In the genomic region with DNA sequence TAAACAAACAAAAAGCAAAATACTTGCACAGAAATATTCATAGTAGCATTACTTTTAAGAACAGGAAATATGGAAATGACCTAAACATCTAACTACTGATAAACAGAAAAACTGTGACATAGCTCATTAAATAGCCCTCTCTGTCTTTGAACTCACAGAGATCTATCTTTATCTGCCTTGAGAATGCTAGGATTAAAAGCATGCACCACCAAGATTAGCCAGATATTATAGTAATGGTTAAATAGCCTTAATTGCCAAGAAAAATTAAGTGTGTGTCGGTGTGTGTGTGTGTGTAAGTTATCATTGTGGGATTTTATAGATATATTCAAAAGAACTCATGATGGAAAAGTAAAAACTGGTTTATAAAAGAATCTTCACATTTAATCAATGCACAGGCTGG, we compare ENCODE assay signal across 24 mouse cellular contexts. TPM values are rescaled to one million over a fixed set of nuclear protein-coding genes. Genes with fewer than 3 reads are reported as not detected.
A peak's percentile ranks its signal among the peaks of the same experiment; 100 is the strongest.
DNase-seq lines count a peak whose midpoint lies in the region; ATAC-seq and TF ChIP-seq lines count a peak whose summit lies in the region.
"Had no signal": no experiment of that assay in that cellular context is flagged by ENCODE, and none has a peak within 500 bp of the region (broad histone marks: within the 10 kb centered on the region; RNA-seq: fewer than 3 reads in every experiment).

No protein-coding gene starts in this region.

- peaks cover 12 to 15% of the 10 kb centered on the region in 2 experiments for H3K36me3 ChIP-seq in MEL (ENCODE audit: control insufficient read depth in 1 of 2, insufficient read depth in 2 of 2, low read length in 2 of 2)

- H3K4me1 ChIP-seq in MEL (ENCODE audit: control insufficient read depth in 1 of 2, insufficient read depth in 2 of 2, low read length in 2 of 2): peaks cover 0 to 4% of the 10 kb centered on the region in 2 experiments; a peak in 3 of 4 replicates
- H3K4me1 ChIP-seq: embryonic facial prominence, embryonic 10.5 days; embryonic facial prominence, embryonic 12.5 days; forebrain, embryonic 13.5 days; forebrain, embryonic 15.5 days had no signal

- TF ChIP-seq EP300 in MEL (IDR thresholded peaks at IDR 0.05; ENCODE audit: low read depth in 1 of 2, low read length in 2 of 2): no peak

- no peaks in the 10 kb centered on the region for H3K27me3 ChIP-seq in MEL (ENCODE audit: control insufficient read depth in 1 of 2, insufficient read depth in 2 of 2, low read length in 2 of 2)
- H3K27me3 ChIP-seq: CH12.LX; embryonic facial prominence, embryonic 12.5 days; forebrain, embryonic 13.5 days; forebrain, embryonic 15.5 days had no signal

- no peaks in the 10 kb centered on the region for H3K79me2 ChIP-seq in MEL (ENCODE audit: control insufficient read depth, insufficient read depth, low read length, poor library complexity)

- ATAC-seq in megakaryocyte-erythroid progenitor cell, adult 5-6 weeks (replicated peaks; ENCODE audit: low FRiP score, low TSS enrichment, poor library complexity, severe bottlenecking): peak; percentile 52; the same call in 1 of the 2 replicates
- ATAC-seq: CD4-positive, CD25-positive, alpha-beta regulatory T cell, adult 4 months; forebrain, embryonic 13.5 days; forebrain, embryonic 15.5 days; forebrain, postnatal 0 days had no signal

- TF ChIP-seq RAD21 in MEL (IDR thresholded peaks at IDR 0.05; ENCODE audit: low read depth, low read length): no peak

- peak overlapping the region; percentile 77 for H3K27ac ChIP-seq in gastrocnemius, adult 2 months
- no peak overlapping the region for H3K27ac ChIP-seq in MEL (ENCODE audit: control insufficient read depth, low read depth, low read length)
- H3K27ac ChIP-seq: embryonic facial prominence, embryonic 10.5 days; embryonic facial prominence, embryonic 12.5 days; forebrain, embryonic 13.5 days; forebrain, embryonic 15.5 days had no signal

- no peaks in the 10 kb centered on the region for H3K9me3 ChIP-seq in MEL (replicated peaks; ENCODE audit: insufficient read depth, low read length)
- H3K9me3 ChIP-seq: embryonic facial prominence, embryonic 10.5 days; embryonic facial prominence, embryonic 12.5 days; forebrain, embryonic 13.5 days; forebrain, embryonic 15.5 days; G1E had no signal

- no peak overlapping the region for H3K4me3 ChIP-seq in gastrocnemius, adult 2 months
- H3K4me3 ChIP-seq in MEL (ENCODE audit: control insufficient read depth in 1 of 2, insufficient read depth in 1 of 2, low read depth in 2 of 2, low read length in 2 of 2): no peak overlapping the region
- H3K4me3 ChIP-seq: embryonic facial prominence, embryonic 10.5 days; embryonic facial prominence, embryonic 12.5 days; forebrain, embryonic 13.5 days; forebrain, embryonic 15.5 days had no signal

- TF ChIP-seq POLR2A in MEL (IDR thresholded peaks at IDR 0.05; ENCODE audit: control insufficient read depth in 1 of 2, insufficient read depth in 1 of 2, low read depth in 1 of 2, low read length in 2 of 2, poor library complexity in 1 of 2): no peak

- no peak for DNase-seq in gastrocnemius, adult 2 months
- DNase-seq in gastrocnemius, postnatal 25 days: no peak
- no peak for DNase-seq in MEL (ENCODE audit: low read depth, low spot score)
- DNase-seq in embryo, embryonic 9.5 days (ENCODE audit: extremely low spot score): no peak
- DNase-seq: adrenal gland, adult 2 months; adrenal gland, postnatal 10 days; adrenal gland, postnatal 25 days; B cell, adult 2 months; cerebellum, adult 11 months; cerebellum, adult 18-20 months; cerebellum, adult 8-10 months; cerebellum, adult 9-11 months; cerebellum, postnatal 14 days; cerebellum, postnatal 36 days; embryo, embryonic 11 days; forebrain, postnatal 0 days had no signal

- no peak overlapping the region for H3K9ac ChIP-seq in MEL (ENCODE audit: control insufficient read depth, low read depth, low read length, poor library complexity, severe bottlenecking)
- H3K9ac ChIP-seq: embryonic facial prominence, embryonic 12.5 days; forebrain, embryonic 13.5 days; forebrain, embryonic 15.5 days; forebrain, postnatal 0 days had no signal

- intact Hi-C loops in gastrocnemius, adult 2 months (cut with DNase I): no loop called here

- no peak for TF ChIP-seq CTCF in gastrocnemius, adult 2 months (IDR thresholded peaks at IDR 0.05)
- no peak for TF ChIP-seq CTCF in MEL (IDR thresholded peaks at IDR 0.05 in 2 of 3, conservative IDR thresholded peaks at IDR 0.05 in 1 of 3; ENCODE audit: control insufficient read depth in 1 of 3, insufficient read depth in 1 of 3, low read depth in 2 of 3, low read length in 3 of 3, poor library complexity in 1 of 3, severe bottlenecking in 1 of 3)

TF ChIP-seq in MEL, 35 proteins besides CTCF, POLR2A, EP300 and RAD21:
- TF ChIP-seq MXI1 (IDR thresholded peaks at IDR 0.05; ENCODE audit: low read depth, low read length): no peak
- peak; percentile 46 for TF ChIP-seq GATA1 (IDR thresholded peaks at IDR 0.05; ENCODE audit: low read depth, low read length)
- peak; percentile 40; the same call in 1 of the 2 replicates for TF ChIP-seq TCF12 (IDR thresholded peaks at IDR 0.05; ENCODE audit: low read depth, low read length)

RNA-seq across cellular contexts. Expression of gene Mfsd2b, which starts 15.7 kb away (rescaled TPM):
- total RNA-seq in gastrocnemius, adult 2 months (2021): under 1 TPM; 0.33 to 0.46 TPM
- total RNA-seq in gastrocnemius, postnatal 25 days (2021): under 1 TPM; 0.32 to 0.41 TPM
- total RNA-seq in MEL (2012; rRNA removed): 16.9 and 31.9 TPM in 2 replicates
- 100 to 1,000 TPM in 1 of 2 experiments, not detected in 1; 117 TPM for polyA plus RNA-seq in MEL (2012; ENCODE audit: insufficient read depth in 1 of 2, insufficient read length in 2 of 2, low read depth in 1 of 2, low replicate concordance in 2 of 2, missing spikeins in 1 of 2)
- total RNA-seq in megakaryocyte-erythroid progenitor cell, adult 5-6 weeks (2014; fragmentation: Nextera tagmentation): 225 and 274 TPM in 2 replicates
- total RNA-seq in megakaryocyte-erythroid progenitor cell, adult 5-6 weeks (2017): 116 and 136 TPM in 2 replicates

RNA-seq across cellular contexts. Expression of gene Ubxn2a, which starts 17.6 kb away (rescaled TPM):
- 100 to 1,000 TPM; 128 to 133 TPM for total RNA-seq in gastrocnemius, adult 2 months (2021)
- 10 to 100 TPM; 83.8 to 96.3 TPM for total RNA-seq in gastrocnemius, postnatal 25 days (2021)
- 20.3 and 22.8 TPM in 2 replicates for total RNA-seq in MEL (2012; rRNA removed)
- polyA plus RNA-seq in MEL (2012; ENCODE audit: insufficient read depth in 1 of 2, insufficient read length in 2 of 2, low read depth in 1 of 2, low replicate concordance in 2 of 2, missing spikeins in 1 of 2): 10 to 100 TPM in 1 of 2 experiments, not detected in 1; 21.9 TPM
- total RNA-seq in megakaryocyte-erythroid progenitor cell, adult 5-6 weeks (2014; fragmentation: Nextera tagmentation): 40.6 and 44.6 TPM in 2 replicates
- total RNA-seq in megakaryocyte-erythroid progenitor cell, adult 5-6 weeks (2017): 98.2 and 111 TPM in 2 replicates

RNA-seq across cellular contexts. Expression of gene Atad2b, which starts 27.3 kb away (rescaled TPM):
- total RNA-seq in gastrocnemius, adult 2 months (2021): 10 to 100 TPM; 15.0 to 16.6 TPM
- 10 to 100 TPM; 16.0 to 16.6 TPM for total RNA-seq in gastrocnemius, postnatal 25 days (2021)
- total RNA-seq in MEL (2012; rRNA removed): 9.9 and 11.2 TPM in 2 replicates
- 10 to 100 TPM; 15.3 to 44.3 TPM for polyA plus RNA-seq in MEL (2012; ENCODE audit: insufficient read depth in 1 of 2, insufficient read length in 2 of 2, low read depth in 1 of 2, low replicate concordance in 2 of 2, missing spikeins in 1 of 2)
- 41.5 and 60.2 TPM in 2 replicates for total RNA-seq in megakaryocyte-erythroid progenitor cell, adult 5-6 weeks (2014; fragmentation: Nextera tagmentation)
- 38.0 and 49.1 TPM in 2 replicates for total RNA-seq in megakaryocyte-erythroid progenitor cell, adult 5-6 weeks (2017)

RNA-seq across cellular contexts. Expression of gene Wdcp, which starts 46.8 kb away (rescaled TPM):
- 1 to 10 TPM; 5.5 to 7.6 TPM for total RNA-seq in gastrocnemius, adult 2 months (2021)
- 1 to 10 TPM; 4.6 TPM for total RNA-seq in gastrocnemius, postnatal 25 days (2021)
- 16.5 and 22.6 TPM in 2 replicates for total RNA-seq in MEL (2012; rRNA removed)
- polyA plus RNA-seq in MEL (2012; ENCODE audit: insufficient read depth in 1 of 2, insufficient read length in 2 of 2, low read depth in 1 of 2, low replicate concordance in 2 of 2, missing spikeins in 1 of 2): 10 to 100 TPM in 1 of 2 experiments, not detected in 1; 12.6 TPM
- 20.3 and 27.5 TPM in 2 replicates for total RNA-seq in megakaryocyte-erythroid progenitor cell, adult 5-6 weeks (2014; fragmentation: Nextera tagmentation)
- total RNA-seq in megakaryocyte-erythroid progenitor cell, adult 5-6 weeks (2017): 5.0 and 9.5 TPM in 2 replicates

RNA-seq across cellular contexts. Expression of gene Fkbp1b, which starts 48.5 kb away (rescaled TPM):
- total RNA-seq in gastrocnemius, adult 2 months (2021): under 1 TPM; 0.64 to 0.84 TPM
- total RNA-seq in gastrocnemius, postnatal 25 days (2021): 1 to 10 TPM in 1 of 2 experiments, under 1 TPM in 1; 0.56 to 1.0 TPM
- total RNA-seq in MEL (2012; rRNA removed): 2.1 and 3.0 TPM in 2 replicates
- 1 to 10 TPM in 1 of 2 experiments, not detected in 1; 6.8 TPM for polyA plus RNA-seq in MEL (2012; ENCODE audit: insufficient read depth in 1 of 2, insufficient read length in 2 of 2, low read depth in 1 of 2, low replicate concordance in 2 of 2, missing spikeins in 1 of 2)
- not detected in 2 replicates for total RNA-seq in megakaryocyte-erythroid progenitor cell, adult 5-6 weeks (2014; fragmentation: Nextera tagmentation)
- 1.6 and 12.2 TPM in 2 replicates for total RNA-seq in megakaryocyte-erythroid progenitor cell, adult 5-6 weeks (2017)
- polyA plus RNA-seq: CD4-positive, CD25-positive, alpha-beta regulatory T cell, adult 4 months had no signal

Comparison
In these comparisons a context has a peak if more than half of its experiments do, and no peak if none do; other contexts are left out.
1. RNA of gene Mfsd2b, which starts 15.7 kb away (total RNA-seq): 116 to 274 TPM in megakaryocyte-erythroid progenitor cell, adult 5-6 weeks and 16.9 to 31.9 TPM in MEL; 0.33 to 0.46 TPM in gastrocnemius, adult 2 months and 0.32 to 0.41 TPM in gastrocnemius, postnatal 25 days; every median in the first group is over 10 times any median in the second.